Mouse (Mus musculus) thymus, postnatal 0 days (tissue): ENCODE data around the gene Actn4. TPM values are rescaled to one million over a fixed set of nuclear protein-coding genes. Genes with fewer than 3 reads are reported as not detected.
A peak's percentile ranks its signal among the peaks of the same experiment; 100 is the strongest.

Experiments used
- DNase-seq: peaks from one replicate; pipeline ENCODE4 v3.0.0-alpha.2; 2015; ENCODE audit warnings: low spot score
- polyA plus RNA-seq: library from polyadenylated mRNA; unstranded; fragments of >200 nt; fragmentation: Nextera tagmentation; extraction: Ambion mirVana; gene quantifications from 2 replicates; pipeline ENCODE4 v1.2.1, GENCODE M21; 2015

Actn4 gene
- polyA plus RNA-seq: 133 and 138 TPM in 2 replicates

DNA sequence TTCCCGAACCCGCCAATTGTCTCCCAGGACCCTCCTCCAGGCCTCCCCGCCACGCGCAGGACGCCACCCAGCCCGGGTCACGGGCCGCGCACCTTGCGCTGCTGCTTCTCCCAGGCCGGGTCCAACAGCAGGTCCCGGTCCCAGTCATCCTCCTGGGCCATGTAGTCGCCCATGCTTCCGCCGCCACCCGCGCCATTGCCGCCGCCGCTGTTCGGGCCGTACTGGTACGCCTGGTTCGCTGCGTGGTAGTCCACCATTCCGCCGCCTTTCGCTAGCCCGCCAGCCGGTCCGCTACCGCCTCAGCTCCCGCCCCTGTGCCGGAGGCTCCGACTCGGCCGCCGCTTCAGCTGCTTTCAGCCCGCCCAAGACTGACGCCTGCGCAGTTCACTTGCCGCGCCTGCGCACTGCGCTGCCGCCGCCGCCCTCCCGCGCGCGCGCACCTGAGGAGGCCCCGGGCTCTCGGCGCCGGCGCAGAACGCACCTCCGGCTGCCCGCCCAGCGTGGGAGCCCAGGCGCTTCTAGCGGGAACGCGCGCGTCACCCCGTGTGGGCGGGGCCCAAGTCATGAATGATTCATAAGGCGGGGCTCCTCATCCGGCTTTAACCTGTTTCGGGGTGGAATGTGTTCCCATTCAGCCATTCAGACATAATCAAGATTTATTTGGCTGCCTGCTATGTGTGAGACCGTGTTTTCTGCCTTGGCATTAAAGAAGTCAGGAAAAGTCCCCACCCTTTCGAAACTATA is at the start of gene Actn4:
TSS of gene Actn4 (minus strand) at position 414 of the 744 bp plus-strand sequence.
- DNase-seq: peak; percentile 99

DNA sequence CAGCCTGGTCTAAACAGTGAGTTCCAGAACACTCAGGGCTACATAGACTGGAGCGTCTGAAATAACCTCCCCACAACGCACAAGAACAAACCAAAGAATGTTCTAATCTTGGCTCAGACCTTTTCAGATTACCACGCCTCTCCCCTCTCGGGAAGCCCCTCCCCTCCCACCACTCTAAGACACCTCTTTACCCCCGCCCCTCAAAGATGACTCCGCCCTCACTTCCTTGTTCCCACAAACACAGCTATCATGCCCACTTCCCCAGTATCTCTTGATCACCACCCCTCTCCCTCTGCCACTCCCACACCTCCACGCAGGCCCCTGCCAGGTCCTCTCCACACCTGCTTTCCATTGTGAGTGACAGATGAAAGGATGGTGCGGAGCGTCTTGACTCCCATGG is 46.6 kb upstream of the Actn4 start:
- peak; percentile 52 for DNase-seq

DNA sequence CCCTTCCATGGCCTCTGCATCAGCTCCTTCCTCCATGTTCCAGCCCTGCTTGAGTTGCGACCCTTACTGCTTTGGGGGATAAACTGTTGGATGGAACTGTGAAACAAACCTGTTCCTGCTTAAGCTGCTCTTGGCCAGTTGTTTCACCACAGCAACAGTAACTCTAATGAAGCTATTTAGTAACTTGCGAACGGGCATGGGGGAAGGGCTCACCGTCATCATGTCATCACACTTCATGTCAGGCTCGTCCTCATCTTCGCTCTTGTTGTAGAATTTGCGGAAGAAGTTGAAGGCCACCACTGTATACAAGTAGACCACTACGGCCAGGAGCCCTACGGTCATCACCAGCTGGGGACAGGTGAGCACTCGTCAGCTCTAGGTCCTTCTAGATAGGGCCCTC is 46.0 kb upstream of the Actn4 start:
- no peak for DNase-seq

DNA sequence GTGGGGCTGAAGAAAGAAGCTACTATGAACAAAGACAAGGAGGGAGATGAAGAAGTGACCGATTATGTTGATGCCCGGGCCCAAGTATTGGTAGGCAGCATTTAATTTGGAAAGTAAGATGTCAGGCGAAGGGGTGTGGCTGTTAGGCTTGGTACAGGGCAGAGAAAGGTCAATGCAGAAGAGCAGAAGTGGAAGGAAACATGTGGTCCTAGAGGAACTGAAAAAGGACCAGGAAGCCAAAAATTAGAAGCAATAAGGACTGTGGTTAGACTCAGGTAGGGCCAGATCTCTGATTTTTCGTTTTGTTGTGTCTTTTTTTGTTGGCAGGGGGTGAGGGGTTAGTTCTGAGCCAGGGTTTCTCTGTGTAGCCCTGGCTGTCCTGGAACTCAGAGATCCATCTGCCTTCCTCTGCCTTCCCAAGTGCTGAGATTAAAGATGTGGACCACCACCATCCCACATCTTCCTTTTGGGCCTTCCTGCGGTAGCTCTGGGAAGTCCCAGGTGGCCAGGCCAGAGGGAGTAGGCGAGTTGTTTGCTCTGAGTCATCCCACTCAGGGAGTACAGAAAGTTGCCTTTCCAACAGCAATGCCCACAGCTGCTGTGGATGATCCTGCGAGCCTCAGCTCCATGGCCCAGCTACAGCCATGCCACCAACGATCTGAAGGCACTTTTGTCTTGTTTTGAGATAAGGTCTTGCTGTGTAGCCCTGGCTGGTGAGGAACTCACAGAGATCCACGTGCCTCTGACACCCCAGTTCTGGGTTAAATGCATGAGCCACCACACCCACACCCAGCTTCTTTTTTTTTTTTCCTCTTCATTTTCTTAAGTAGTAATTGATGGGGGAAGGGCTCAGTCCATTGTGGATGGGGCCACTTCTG is 45.3 kb upstream of the Actn4 start:
- DNase-seq: no peak

DNA sequence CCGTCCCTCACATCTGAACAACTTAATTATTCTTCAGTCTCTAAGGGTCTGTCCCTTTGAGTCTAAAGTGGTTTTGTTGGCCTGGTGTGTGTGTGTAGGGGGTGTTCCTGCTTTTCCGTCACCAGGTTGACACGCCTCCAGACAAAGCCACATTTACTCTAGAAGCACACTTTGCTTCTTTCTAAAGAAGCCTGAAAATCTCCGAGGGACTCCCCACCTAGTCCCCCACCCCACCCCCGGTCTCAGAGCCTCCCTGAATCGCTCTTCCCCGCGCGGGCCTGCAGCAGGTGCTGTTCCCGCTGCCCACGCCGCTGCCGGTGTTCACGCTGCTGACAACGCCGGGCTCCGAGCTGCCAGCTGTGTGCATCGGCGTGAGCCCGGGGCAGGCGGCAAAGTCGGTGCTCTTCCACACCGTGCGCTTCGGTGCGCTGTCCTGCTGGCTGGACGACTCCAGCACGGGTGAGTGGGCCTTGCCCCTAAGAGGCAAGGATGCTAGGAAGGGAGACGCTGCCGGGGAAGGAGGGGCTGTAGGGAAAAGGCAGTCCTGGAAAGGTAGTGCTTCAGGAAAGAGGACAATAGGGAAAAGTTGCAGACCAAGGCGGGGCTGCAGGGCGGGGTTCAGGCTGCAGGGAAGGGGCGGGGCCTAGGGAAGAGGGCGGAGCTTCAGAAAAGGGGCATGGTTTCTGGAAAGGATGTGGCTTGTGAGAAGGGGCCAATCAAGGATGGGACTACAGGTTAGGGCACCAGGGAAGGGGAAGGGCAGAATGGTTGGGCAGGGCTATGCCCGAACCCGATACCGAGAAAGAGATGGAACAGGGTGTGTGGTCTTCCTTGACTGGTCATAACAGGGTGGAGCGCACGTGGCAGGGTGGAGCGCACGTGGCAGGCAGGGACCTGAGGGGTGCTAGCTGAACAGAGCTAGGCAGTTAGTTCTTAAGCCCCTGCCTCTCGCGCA is 38.8 kb upstream of the Actn4 start:
- DNase-seq: peak; percentile 82

DNA sequence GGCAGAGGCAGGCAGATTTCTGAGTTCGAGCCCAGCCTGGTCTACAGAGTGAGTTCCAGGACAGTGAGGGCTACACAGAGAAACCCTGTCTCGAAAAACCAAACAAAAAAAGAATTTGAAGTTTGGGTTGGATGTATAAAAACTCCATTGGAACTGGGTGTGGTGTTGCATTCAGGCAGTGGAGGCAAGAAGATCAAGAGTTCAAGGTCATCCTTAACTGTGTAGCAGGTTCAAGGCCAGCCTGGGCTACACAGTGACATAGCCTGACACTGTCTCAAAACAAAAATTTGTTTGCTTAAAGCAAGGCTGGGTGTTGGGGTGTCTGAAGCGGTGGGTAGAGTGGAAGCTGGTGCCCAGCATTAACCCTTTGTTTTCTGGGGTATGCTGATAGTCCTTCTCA is 31.3 kb upstream of the Actn4 start:
- DNase-seq: no peak

DNA sequence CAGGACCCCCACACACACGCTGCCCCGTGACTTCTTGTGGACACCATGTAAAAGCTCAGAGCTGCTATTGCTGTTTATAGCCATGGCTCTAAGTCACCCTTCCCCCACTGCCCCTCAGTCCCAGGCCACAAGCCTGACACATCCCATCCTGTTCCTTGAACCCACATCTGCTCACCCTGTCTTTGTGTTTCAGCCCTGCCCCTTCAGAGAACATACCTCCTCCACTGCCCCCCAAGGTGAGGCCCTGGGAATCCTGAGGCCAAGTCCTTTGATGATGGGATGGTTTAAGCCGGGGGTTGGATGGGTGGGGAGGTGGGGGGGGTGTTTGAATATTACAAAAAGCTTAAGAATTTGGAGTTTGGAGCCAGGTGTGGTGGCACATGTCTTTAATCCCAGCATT is 30.9 kb upstream of the Actn4 start:
- DNase-seq: no peak

DNA sequence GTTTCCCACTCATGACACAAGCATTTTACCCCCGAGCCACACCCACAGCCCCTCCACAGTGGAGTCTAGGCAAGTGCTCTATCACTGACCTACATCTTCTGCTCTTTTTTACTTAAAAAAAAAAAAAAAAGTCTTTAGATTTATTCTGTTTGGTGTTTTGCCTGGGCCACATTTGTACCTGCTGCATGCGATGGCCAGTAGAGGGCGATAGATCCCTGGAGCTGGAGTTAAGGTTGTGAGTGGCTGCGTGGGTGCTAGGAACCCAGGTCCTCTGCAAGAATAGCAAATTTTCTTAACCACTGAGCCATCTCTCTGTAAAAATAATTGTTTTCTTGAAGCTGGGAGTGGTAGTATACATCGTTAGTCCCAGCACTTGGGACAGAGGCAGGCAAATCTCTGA is 29.5 kb upstream of the Actn4 start:
- no peak for DNase-seq

DNA sequence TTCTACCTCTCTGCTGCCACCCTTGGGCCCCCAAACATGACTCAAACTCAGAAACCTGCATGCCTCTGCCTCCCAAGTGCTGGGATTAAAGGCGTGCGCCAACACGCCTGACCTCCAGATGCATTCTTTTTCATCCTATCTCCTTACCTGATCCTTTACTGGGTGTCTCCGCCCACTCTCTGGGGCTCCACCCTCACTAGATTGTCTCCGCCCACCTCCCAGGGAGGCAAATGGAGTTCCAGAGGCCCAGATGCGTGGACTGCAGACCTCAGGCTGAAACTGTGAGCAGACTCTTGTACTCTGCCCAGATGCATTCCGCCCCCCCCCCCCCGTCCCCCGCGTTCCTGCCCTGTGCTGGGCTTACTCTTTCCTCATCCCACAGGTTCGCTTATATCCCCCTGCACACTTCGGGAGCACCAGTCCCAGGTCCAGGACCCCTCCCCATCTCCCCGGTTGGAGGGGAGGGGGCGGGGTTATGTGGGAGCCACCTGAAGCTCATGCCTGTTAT is 28.7 kb upstream of the Actn4 start:
- no peak for DNase-seq

DNA sequence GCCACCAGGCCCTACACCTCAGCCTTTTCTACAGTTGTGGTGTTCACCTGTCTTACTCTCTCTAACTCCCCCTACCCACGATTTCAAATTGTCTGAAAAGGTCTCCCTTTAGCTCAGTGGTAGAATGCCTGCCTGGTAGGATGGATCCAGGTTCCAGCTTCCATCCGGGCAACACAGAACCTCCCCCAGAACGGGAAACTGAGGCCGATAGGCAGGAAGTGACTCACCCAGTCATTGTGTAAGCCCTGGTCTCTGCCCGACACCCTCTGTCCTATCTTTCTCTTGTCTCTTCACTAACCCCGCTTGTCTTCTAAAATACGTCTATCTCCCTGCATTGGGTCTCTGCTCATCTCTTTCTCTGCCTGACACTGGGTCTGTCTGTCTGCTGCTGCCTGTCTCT is 23.1 kb upstream of the Actn4 start:
- DNase-seq: no peak

DNA sequence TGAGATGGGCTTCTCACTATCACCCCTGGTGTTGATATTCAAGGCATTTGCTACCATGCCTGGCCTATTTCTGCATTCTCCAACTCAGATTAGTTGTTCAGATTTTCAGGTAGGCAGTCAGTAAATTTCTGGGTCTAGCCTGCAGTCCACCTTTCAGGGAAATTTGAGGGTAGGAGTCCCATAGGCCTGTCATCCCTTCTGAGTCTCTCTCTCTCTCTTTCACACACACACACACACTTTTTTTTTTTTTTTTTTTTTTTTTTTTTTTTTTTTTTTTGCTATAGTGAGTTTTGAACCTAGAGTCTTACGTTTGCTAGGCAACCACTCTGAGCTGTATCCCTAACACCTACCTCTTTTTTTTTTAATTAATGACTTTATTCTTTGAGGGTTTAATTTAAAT is 22.3 kb upstream of the Actn4 start:
- no peak for DNase-seq

DNA sequence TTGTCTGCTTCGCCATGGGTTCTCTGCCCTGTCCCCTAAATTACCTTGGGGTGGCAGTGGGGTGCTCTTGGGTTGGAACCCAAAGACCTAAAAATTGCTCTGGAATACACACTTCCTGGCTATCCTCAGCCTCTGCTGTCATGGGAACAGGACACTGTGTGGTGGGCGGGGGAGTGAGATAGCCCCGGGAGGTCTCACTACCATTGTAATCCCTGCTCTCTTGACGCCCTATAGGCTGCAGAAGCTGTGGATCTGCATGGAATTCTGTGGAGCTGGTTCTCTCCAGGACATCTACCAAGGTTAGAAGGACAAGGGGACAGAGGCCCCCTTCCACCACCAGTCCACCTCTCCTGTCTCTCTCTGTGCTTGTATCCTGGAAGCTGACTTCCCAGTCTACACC is 21.7 kb upstream of the Actn4 start:
- DNase-seq: no peak

DNA sequence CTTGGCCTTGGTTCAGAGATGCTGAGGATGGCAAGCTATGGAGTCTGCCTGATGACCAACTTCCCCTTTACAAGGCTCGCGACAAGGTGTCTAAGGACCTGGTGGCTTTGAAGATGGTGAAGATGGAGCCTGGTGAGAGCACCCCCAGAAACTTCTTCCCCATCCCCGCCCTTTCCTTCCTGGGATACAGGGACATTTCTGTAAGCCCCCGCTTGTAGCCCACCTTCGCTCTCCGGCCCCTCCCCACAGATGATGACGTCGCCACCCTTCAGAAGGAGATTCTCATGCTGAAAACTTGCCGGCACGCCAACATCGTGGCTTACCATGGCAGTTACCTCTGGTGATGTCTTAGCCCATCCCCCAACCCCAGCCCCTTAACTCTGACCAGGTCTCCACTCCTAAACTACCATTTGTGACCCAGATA is 21.0 kb upstream of the Actn4 start:
- DNase-seq: peak; percentile 47

DNA sequence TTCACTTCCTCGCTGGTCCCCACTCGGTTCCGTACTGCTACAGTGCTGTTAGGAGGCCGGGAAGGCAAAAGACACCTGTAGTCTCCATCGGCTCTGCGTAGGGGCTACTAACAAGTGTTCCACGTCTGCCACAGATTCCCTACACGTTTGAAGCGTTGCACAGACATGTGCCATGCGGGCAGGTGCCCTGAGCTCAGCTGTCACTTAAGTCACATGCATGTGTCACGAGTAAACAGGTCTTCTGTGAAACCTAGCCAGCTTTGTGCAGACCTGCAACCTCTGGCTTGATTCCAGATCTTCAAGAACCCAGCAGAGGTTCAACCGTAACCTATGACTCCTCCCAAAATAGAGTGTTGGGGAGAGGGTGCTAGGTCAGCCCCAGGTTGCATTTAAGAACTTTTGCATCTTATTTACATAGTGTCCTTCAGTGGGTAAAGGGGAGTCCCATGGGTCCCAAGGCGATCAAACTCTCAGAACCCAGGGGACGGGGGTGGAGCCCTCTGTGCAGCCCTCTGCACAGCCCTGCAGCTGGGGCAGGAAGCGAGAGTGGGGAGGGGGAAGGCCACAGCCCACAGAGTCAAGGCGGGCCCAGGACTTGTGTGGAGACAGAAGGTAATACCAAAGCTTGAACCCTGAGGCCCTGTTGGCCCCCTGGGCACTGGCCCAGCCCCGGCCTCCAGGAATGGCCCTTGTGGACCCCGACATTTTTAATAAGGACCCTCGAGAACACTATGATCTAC is 20.3 kb upstream of the Actn4 start:
- peak; percentile 88 for DNase-seq

DNA sequence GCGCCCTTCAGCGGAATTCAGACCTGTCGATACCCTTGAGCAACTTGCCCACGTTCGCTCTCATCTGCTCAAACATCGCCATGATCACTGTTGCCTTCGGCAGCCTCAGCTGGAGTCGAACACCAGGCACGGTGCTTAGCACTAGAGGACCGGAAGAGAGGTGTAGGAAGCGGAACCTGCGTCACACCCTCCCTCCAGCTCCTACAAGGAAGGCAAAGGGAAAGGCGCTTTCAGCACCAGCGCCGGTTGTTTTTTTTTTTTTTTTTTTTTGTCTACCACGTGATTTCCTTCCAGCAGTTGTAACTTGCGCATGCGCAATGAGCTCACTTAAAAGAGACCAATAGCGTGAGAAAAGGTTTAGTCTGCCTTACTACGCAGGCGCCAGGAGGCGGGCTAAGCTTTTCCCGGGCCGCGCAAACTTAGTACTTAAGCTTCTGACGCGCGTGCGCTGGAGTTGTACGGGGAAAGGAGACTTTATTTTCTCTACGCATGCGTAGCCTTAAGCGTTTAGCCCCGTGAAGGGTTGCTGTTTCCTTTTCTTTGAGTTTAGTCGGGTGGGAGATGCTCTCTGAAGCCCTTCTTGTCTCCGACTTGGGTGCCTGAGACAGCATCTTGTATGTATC is 19.6 kb upstream of the Actn4 start, which contains the start of the genes Eif3k and Map4k1:
TSS of gene Eif3k (minus strand) at position 214 of the 623 bp plus-strand sequence.
TSS of gene Map4k1 (plus strand) at position 400 of the 623 bp plus-strand sequence.
- peak; percentile 100 for DNase-seq

DNA sequence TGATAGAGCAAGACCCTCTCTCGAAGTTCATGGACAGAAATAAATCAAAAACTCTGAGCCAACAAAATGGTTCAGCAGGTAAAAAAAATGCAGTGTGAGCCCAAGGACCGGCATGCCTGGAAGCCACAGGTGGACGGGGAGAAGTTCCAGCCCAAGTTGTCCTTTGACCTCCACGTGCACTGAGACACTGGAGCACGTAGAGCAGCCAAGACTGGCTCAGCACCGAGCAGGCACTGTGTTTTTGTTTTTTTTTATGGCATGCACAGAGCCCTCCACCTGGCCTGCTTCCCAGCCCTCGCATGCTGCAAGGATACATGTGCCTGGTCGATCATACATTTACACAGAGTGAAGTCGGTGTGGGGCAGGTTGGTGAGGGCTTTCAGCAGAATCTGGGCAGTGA is 15.4 kb upstream of the Actn4 start:
- no peak for DNase-seq

DNA sequence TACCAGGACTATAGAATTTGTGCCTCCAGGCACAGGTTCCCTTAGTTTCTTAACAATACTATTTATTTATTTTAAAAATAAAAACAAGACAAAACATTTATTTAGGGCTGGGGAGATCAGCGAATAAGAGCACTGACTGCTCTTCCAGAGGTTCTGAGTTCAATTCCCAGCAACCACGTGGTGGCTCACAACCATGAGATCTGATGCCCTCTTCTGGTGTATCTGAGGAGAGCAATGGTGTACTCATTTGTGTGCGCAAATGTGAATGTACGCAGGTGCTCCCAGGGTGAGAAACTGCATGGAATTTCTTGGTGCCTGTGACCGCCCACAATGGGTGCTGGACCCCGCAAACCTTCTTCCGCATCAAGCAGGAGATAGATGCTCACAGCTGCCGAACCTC is 10.9 kb upstream of the Actn4 start:
- no peak for DNase-seq

DNA sequence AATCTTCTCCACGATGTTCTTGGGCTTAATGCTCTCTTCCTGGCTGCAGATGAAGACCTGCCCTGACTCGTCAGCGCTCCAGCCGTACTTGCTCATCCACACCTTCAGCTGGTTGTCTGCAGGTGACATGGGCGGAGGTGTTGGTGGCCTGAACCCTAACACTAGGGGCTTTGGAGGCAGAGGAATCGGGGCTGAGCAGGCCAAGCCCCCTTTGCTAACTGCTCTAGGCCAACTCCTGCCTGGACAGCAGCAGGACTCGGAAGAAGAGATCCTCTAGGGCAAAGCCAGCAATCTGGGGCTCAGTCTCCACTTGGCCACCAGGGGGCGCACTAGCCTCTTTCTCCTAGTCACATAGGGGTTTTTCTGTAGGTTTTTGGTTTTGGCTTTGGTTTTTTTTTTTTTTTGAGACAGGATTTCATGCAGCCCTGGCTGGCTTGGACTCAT is 10.4 kb upstream of the Actn4 start:
- peak; percentile 74 for DNase-seq

DNA sequence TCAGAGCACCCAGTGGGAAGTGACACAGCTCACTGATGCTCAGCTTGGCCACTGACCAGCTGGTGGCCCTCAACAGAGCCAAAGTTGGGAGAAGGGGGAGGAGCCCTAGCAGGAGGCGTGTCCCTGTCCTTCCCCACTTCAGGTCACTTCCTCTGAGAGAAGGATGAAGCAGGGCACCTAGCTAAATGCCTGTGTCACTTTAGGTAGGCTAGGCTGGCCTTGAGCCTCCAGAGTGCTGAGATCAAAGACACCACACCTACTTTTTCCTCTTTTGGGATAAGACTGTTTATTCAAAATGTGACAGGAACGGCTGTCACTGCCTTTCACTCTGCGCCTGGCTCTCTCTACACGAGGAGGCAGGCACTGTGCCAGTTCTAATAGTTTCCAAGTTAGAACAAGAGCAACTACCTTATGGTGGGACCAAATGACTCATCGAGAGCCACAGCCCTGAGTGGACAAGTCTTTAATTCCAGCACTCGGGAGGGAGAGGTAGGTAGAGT is 9.7 kb upstream of the Actn4 start:
- DNase-seq: no peak

DNA sequence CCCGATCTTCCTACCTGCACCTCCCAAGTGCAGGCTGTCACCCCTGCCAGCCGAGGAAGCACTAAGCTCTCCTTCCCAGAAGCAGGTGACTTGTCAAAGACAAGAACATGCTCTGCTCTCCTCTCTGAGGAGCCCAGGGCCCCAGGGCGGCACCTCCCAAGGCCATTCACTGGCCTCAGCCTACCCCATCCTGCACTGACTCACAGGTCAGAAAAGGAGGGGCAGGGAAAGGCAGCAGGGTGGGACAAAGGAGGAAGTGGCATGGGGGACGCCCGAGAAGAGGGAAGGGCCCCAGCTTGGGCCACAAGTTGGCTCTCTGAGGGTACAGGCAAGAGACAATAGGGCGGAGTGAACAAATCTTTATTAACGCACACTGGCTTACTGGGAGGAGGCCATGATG is 8.9 kb upstream of the Actn4 start:
- no peak for DNase-seq
